Mouse (Mus musculus) intestine, embryonic 14.5 days (tissue): ENCODE measurements around the gene Mrpl46. TPM values are rescaled to one million over a fixed set of nuclear protein-coding genes. Genes with fewer than 3 reads are reported as not detected.

ENCODE experiments used
- ATAC-seq: fragments of 200-750 bp; cut with Nextera tagmentation; replicated peaks from 2 replicates; pipeline ENCODE4 v1.8.0; 2017; ENCODE audit warnings: low read depth, moderate number of reproducible peaks, moderate TSS enrichment, moderate library complexity; ENCODE audit not compliant: low FRiP score, low TSS enrichment
- DNase-seq: peaks from one replicate; pipeline ENCODE4 v3.0.0-alpha.2; 2018; ENCODE audit warnings: low spot score
- H3K27ac ChIP-seq: fragments of 300-500 bp; sonication (generic); 2 replicates; pipeline ENCODE4 v1.5.1; 2014; ENCODE audit warnings: low read depth, mild to moderate bottlenecking, control low read depth
- H3K27me3 ChIP-seq: fragments of 300-500 bp; sonication (generic); replicated peaks from 2 replicates; pipeline ENCODE4 v1.6.1; 2014; ENCODE audit warnings: low read length, control low read depth; ENCODE audit not compliant: control insufficient read depth, insufficient read depth
- H3K36me3 ChIP-seq: fragments of 300-500 bp; sonication (generic); 2 replicates; pipeline ENCODE4 v1.6.1; 2014; ENCODE audit warnings: low read length, control low read depth; ENCODE audit not compliant: control insufficient read depth, insufficient read depth
- H3K4me1 ChIP-seq: fragments of 300-500 bp; sonication (generic); replicated peaks from 2 replicates; pipeline ENCODE4 v1.6.1; 2014; ENCODE audit warnings: low read length, control low read depth, mixed read lengths; ENCODE audit not compliant: control insufficient read depth, insufficient read depth
- H3K4me2 ChIP-seq: fragments of 300-500 bp; sonication (generic); 2 replicates; pipeline ENCODE4 v1.6.1; 2014; ENCODE audit warnings: low read length
- H3K4me3 ChIP-seq: fragments of 300-500 bp; sonication (generic); 2 replicates; pipeline ENCODE4 v1.5.1; 2014; ENCODE audit warnings: low read depth, low read length, control low read depth, mixed read lengths
- H3K9ac ChIP-seq: fragments of 300-500 bp; sonication (generic); 2 replicates; pipeline ENCODE4 v1.6.1; 2014; ENCODE audit warnings: mild to moderate bottlenecking, low read length
- H3K9me3 ChIP-seq: fragments of 300-500 bp; sonication (generic); 2 replicates; pipeline ENCODE4 v1.6.1; 2016; ENCODE audit warnings: low read length, control low read depth; ENCODE audit not compliant: control insufficient read depth
- WGBS: fragments of 180-500 bp; shearing (Covaris S2); extraction: QIAGEN DNeasy Blood & Tissue Kit; methylation state at CpG from one replicate; pipeline ENCODE4 v1.1.7; 2014; 5-methylcytosine and 5-hydroxymethylcytosine counted together
- polyA plus RNA-seq: library from polyadenylated mRNA; unstranded; fragments of >200 nt; fragmentation: Nextera tagmentation; extraction: Ambion mirVana; gene quantifications from 2 replicates; pipeline ENCODE4 v1.2.1, GENCODE M21; 2014

Gene Mrpl46
- polyA plus RNA-seq, 1 experiment from 2014 or later, result 85.4 TPM

- DNase-seq (no peak), ATAC-seq (no peak)
Observed at GRCm38 (mm10) chr7:78799730-78800496, 16.6 kb upstream of the Mrpl46 start.

GRCm38 (mm10) chr7:78797843-78798455 is 14.6 kb upstream of the Mrpl46 start:
- DNase-seq (no peak), ATAC-seq (no peak)
- WGBS, result 63% methylated on average over 8 of the region's 9 CpGs

More at GRCm38 (mm10) chr7:78799730-78800496, 16.6 kb upstream of the Mrpl46 start:
- Histone ChIP-seq H3K4me2 (no peak overlapping the region), H3K27ac (no peak overlapping the region), H3K36me3 (no peaks in the 10 kb centered on the region), H3K27me3 (no peaks in the 10 kb centered on the region), H3K9ac (no peak overlapping the region), H3K4me3 (no peak overlapping the region), H3K9me3 (no peaks in the 10 kb centered on the region), H3K4me1 (no peaks in the 10 kb centered on the region)
- WGBS, result 74% methylated on average over 9 of the region's 9 CpGs

GRCm38 (mm10) chr7:78796624-78797023 is 13.3 kb upstream of the Mrpl46 start:
- H3K9ac ChIP-seq, result no peak overlapping the region
- no peak for DNase-seq
- H3K27me3 ChIP-seq, result no peaks in the 10 kb centered on the region
- H3K4me3 ChIP-seq, result no peak overlapping the region
- WGBS, result 97% methylated on average over 3 of the region's 3 CpGs
- H3K4me1 ChIP-seq, result no peaks in the 10 kb centered on the region
- H3K4me2 ChIP-seq, result no peak overlapping the region
- no peaks in the 10 kb centered on the region for H3K9me3 ChIP-seq
- H3K36me3 ChIP-seq, result peaks cover 15% of the 10 kb centered on the region
- H3K27ac ChIP-seq, result no peak overlapping the region
- no peak for ATAC-seq

More at GRCm38 (mm10) chr7:78797843-78798455, 14.6 kb upstream of the Mrpl46 start:
- Histone ChIP-seq H3K4me1 (no peaks in the 10 kb centered on the region), H3K4me2 (no peak overlapping the region), H3K4me3 (no peak overlapping the region), H3K27ac (no peak overlapping the region), H3K9ac (no peak overlapping the region), H3K36me3 (peaks cover 2% of the 10 kb centered on the region), H3K9me3 (no peaks in the 10 kb centered on the region), H3K27me3 (no peaks in the 10 kb centered on the region)

- no peaks in the 10 kb centered on the region for H3K4me1 ChIP-seq
- H3K4me3 ChIP-seq, result no peak overlapping the region
- no peak for ATAC-seq
- no peak overlapping the region for H3K4me2 ChIP-seq
- DNase-seq, result no peak
- 80% methylated on average over 6 of the region's 6 CpGs for WGBS
- no peaks in the 10 kb centered on the region for H3K9me3 ChIP-seq
- peaks cover 34% of the 10 kb centered on the region for H3K36me3 ChIP-seq
- no peak overlapping the region for H3K27ac ChIP-seq
- H3K27me3 ChIP-seq, result no peaks in the 10 kb centered on the region
- no peak overlapping the region for H3K9ac ChIP-seq
Observed at GRCm38 (mm10) chr7:78794571-78795092, 11.3 kb upstream of the Mrpl46 start.

- ATAC-seq (no peak), DNase-seq (no peak)
- H3K4me2 ChIP-seq, result no peak overlapping the region
- no peak overlapping the region for H3K4me3 ChIP-seq
- H3K9me3 ChIP-seq, result no peaks in the 10 kb centered on the region
- no peak overlapping the region for H3K27ac ChIP-seq
- H3K4me1 ChIP-seq, result no peaks in the 10 kb centered on the region
- no peaks in the 10 kb centered on the region for H3K27me3 ChIP-seq
- 86% methylated on average over 13 of the region's 13 CpGs for WGBS
- no peak overlapping the region for H3K9ac ChIP-seq
- peaks cover 40% of the 10 kb centered on the region for H3K36me3 ChIP-seq
Observed at GRCm38 (mm10) chr7:78793895-78794570, 10.7 kb upstream of the Mrpl46 start.

GRCm38 (mm10) chr7:78791359-78792222 is 8.3 kb upstream of the Mrpl46 start:
- DNase-seq (peak; percentile 69), ATAC-seq (peak; percentile 73)
- no peaks in the 10 kb centered on the region for H3K9me3 ChIP-seq
- no peaks in the 10 kb centered on the region for H3K4me1 ChIP-seq
- H3K27me3 ChIP-seq, result no peaks in the 10 kb centered on the region
- H3K9ac ChIP-seq, result no peak overlapping the region
- H3K4me3 ChIP-seq, result no peak overlapping the region
- peaks cover 47% of the 10 kb centered on the region for H3K36me3 ChIP-seq
- H3K27ac ChIP-seq, result no peak overlapping the region
- no peak overlapping the region for H3K4me2 ChIP-seq
- 83% methylated on average over 15 of the region's 15 CpGs for WGBS

- Histone ChIP-seq H3K27ac (no peak overlapping the region), H3K4me3 (no peak overlapping the region), H3K9ac (no peak overlapping the region), H3K4me2 (no peak overlapping the region), H3K9me3 (no peaks in the 10 kb centered on the region), H3K27me3 (no peaks in the 10 kb centered on the region), H3K4me1 (peaks cover 6% of the 10 kb centered on the region), H3K36me3 (peaks cover 53% of the 10 kb centered on the region)
- no peak for DNase-seq
- WGBS, result 89% methylated on average over 12 of the region's 12 CpGs
- ATAC-seq, result no peak
Observed at GRCm38 (mm10) chr7:78787793-78788380, 4.6 kb upstream of the Mrpl46 start.

GRCm38 (mm10) chr7:78785906-78786305 is 2.6 kb upstream of the Mrpl46 start:
- no peak for ATAC-seq
- H3K4me2 ChIP-seq, result no peak overlapping the region
- WGBS, result 79% methylated on average over 5 of the region's 5 CpGs
- no peaks in the 10 kb centered on the region for H3K27me3 ChIP-seq
- DNase-seq, result no peak
- H3K4me3 ChIP-seq, result no peak overlapping the region
- peaks cover 14% of the 10 kb centered on the region for H3K4me1 ChIP-seq
- H3K9me3 ChIP-seq, result no peaks in the 10 kb centered on the region
- no peak overlapping the region for H3K9ac ChIP-seq
- no peak overlapping the region for H3K27ac ChIP-seq
- H3K36me3 ChIP-seq, result peaks cover 37% of the 10 kb centered on the region
